Mouse (Mus musculus) liver, embryonic 14.5 days (tissue): Measurements from ENCODE around the gene Tmem9b. TPM values are rescaled to one million over a fixed set of nuclear protein-coding genes. Genes with fewer than 3 reads are reported as not detected.

Experiments used
- ATAC-seq: fragments of 200-750 bp; cut with Nextera tagmentation; 2 replicates; pipeline ENCODE4 v1.8.0; 2017; ENCODE audit warnings: moderate number of reproducible peaks, mild to moderate bottlenecking, moderate library complexity; ENCODE audit not compliant: insufficient read depth
- DNase-seq, 3 experiments: peaks; one replicate each; pipeline ENCODE4 v3.0.0-alpha.2; 2012 to 2013; ENCODE audit warnings: low read depth in 3 of 3, low spot score in 3 of 3
- H3K27ac ChIP-seq: fragments of 300-500 bp; sonication (generic); 2 replicates; pipeline ENCODE4 v1.5.1; 2014; ENCODE audit warnings: moderate library complexity, mild to moderate bottlenecking, control low read depth, inconsistent platforms
- H3K27me3 ChIP-seq: fragments of 300-500 bp; sonication (generic); 2 replicates; pipeline ENCODE4 v1.6.1; 2014; ENCODE audit warnings: mild to moderate bottlenecking, low read length, moderate library complexity; ENCODE audit not compliant: control insufficient read depth, insufficient read depth
- H3K36me3 ChIP-seq: fragments of 300-500 bp; sonication (generic); replicated peaks from 2 replicates; pipeline ENCODE4 v1.6.1; 2014; ENCODE audit warnings: low read depth; ENCODE audit not compliant: control insufficient read depth, insufficient read depth
- H3K4me1 ChIP-seq, 2 experiments: fragments of 200-500 bp in 1 of 2; fragments of 300-500 bp in 1 of 2; sonication (generic) in 1 of 2; replicated peaks; 2 replicates each; pipeline ENCODE4 v1.6.1; 2012 to 2014; ENCODE audit warnings: antibody characterized with exemption in 1 of 2, inconsistent platforms in 1 of 2, low read length in 1 of 2; ENCODE audit not compliant: control insufficient read depth in 2 of 2, insufficient read depth in 2 of 2
- H3K4me2 ChIP-seq: fragments of 300-500 bp; sonication (generic); 2 replicates; pipeline ENCODE4 v1.6.1; 2014; ENCODE audit warnings: low read depth, mild to moderate bottlenecking, control low read depth, moderate library complexity
- H3K4me3 ChIP-seq, 2 experiments: fragments of 200-500 bp in 1 of 2; fragments of 300-500 bp in 1 of 2; sonication (generic) in 1 of 2; 2 replicates each; pipeline ENCODE4 v1.5.1; 2012 to 2014; ENCODE audit warnings: low read depth in 2 of 2, low read length in 2 of 2, mild to moderate bottlenecking in 2 of 2, control low read depth in 1 of 2, inconsistent platforms in 1 of 2, moderate library complexity in 1 of 2; ENCODE audit not compliant: insufficient read depth in 1 of 2
- H3K9ac ChIP-seq: fragments of 300-500 bp; sonication (generic); replicated peaks from 2 replicates; pipeline ENCODE4 v1.6.1; 2014; ENCODE audit warnings: mild to moderate bottlenecking, control low read depth, moderate library complexity
- H3K9me3 ChIP-seq: fragments of 300-500 bp; sonication (generic); 2 replicates; pipeline ENCODE4 v1.6.1; 2016; ENCODE audit warnings: low read length, mixed read lengths; ENCODE audit not compliant: control insufficient read depth
- CTCF ChIP-seq: IDR thresholded peaks from 2 replicates; pipeline ENCODE4 v1.5.1; 2016; ENCODE audit warnings: antibody characterized with exemption, low read depth, control low read depth
- EP300 ChIP-seq: IDR thresholded peaks from 2 replicates; pipeline ENCODE4 v1.6.1; 2016; ENCODE audit warnings: antibody characterized with exemption, low read depth
- WGBS: fragments of 180-500 bp; shearing (Covaris S2); extraction: QIAGEN DNeasy Blood & Tissue Kit; methylation state at CpG from one replicate; pipeline ENCODE4 v1.1.7; 2014; ENCODE audit not compliant: insufficient replicate concordance; 5-methylcytosine and 5-hydroxymethylcytosine counted together
- polyA plus RNA-seq, 2 experiments: library from polyadenylated mRNA; depleted of rRNA in 1 of 2; stranded (reverse) in 1 of 2; unstranded in 1 of 2; fragments of >200 nt; fragmentation: Nextera tagmentation in 1 of 2; extraction: Ambion mirVana in 1 of 2; gene quantifications; 2 replicates each; pipeline versions ENCODE4 v1.2.1 to v1.2.3; 2012 to 2014

The Tmem9b gene
- polyA plus RNA-seq, 2 experiments: 15.9 to 40.8 TPM

GRCm38 (mm10) chr7:109741060-109741459, 11.6 kb downstream of the Tmem9b start:
- H3K27me3 ChIP-seq: no peaks in the 10 kb centered on the region
- H3K4me2 ChIP-seq: no peak overlapping the region
- WGBS: 84% methylated on average over 1 of the region's 1 CpGs
- no peaks in the 10 kb centered on the region for H3K9me3 ChIP-seq
- no peak overlapping the region for H3K9ac ChIP-seq
- TF ChIP-seq EP300: no peak
- TF ChIP-seq CTCF: no peak
- H3K36me3 ChIP-seq: peaks cover 9% of the 10 kb centered on the region
- no peak for DNase-seq
- H3K27ac ChIP-seq: no peak overlapping the region
- no peak overlapping the region for H3K4me3 ChIP-seq
- ATAC-seq: no peak
- H3K4me1 ChIP-seq: no peaks in the 10 kb centered on the region

- TF ChIP-seq EP300 (no peak), CTCF (no peak)
- peaks cover 8% of the 10 kb centered on the region for H3K36me3 ChIP-seq
- H3K4me3 ChIP-seq: no peak overlapping the region
- H3K27ac ChIP-seq: no peak overlapping the region
- no peak overlapping the region for H3K9ac ChIP-seq
- H3K4me2 ChIP-seq: no peak overlapping the region
- DNase-seq: no peak
- H3K9me3 ChIP-seq: no peaks in the 10 kb centered on the region
- no peaks in the 10 kb centered on the region for H3K4me1 ChIP-seq
- H3K27me3 ChIP-seq: no peaks in the 10 kb centered on the region
- ATAC-seq: no peak
- WGBS: 67% methylated on average over 5 of the region's 5 CpGs
These were observed 12.8 kb downstream of the Tmem9b start for GRCm38 (mm10) chr7:109739822-109740370.

- Histone ChIP-seq H3K27ac (no peak overlapping the region), H3K36me3 (peaks cover 2% of the 10 kb centered on the region), H3K9me3 (no peaks in the 10 kb centered on the region), H3K27me3 (no peaks in the 10 kb centered on the region), H3K9ac (no peak overlapping the region), H3K4me1 (no peaks in the 10 kb centered on the region), H3K4me3 (no peak overlapping the region), H3K4me2 (no peak overlapping the region)
- TF ChIP-seq EP300 (no peak), CTCF (no peak)
- ATAC-seq (no peak), DNase-seq (no peak)
- 72% methylated on average over 4 of the region's 4 CpGs for WGBS
These were observed 17.9 kb downstream of the Tmem9b start for GRCm38 (mm10) chr7:109734806-109735205.

- 67% methylated on average over 5 of the region's 5 CpGs for WGBS
- H3K4me2 ChIP-seq: no peak within 1 kb of the TSS
- peaks cover 2% of the 10 kb centered on the region for H3K36me3 ChIP-seq
- DNase-seq (no peak), ATAC-seq (no peak)
- H3K4me3 ChIP-seq: no peak within 1 kb of the TSS
- no peak for TF ChIP-seq CTCF
- no peak for TF ChIP-seq EP300
- no peaks in the 10 kb centered on the region for H3K27me3 ChIP-seq
- no peak within 1 kb of the TSS for H3K9ac ChIP-seq
- H3K9me3 ChIP-seq: no peaks in the 10 kb centered on the region
- no peaks in the 10 kb centered on the region for H3K4me1 ChIP-seq
- no peak within 1 kb of the TSS for H3K27ac ChIP-seq
These were observed 21.0 kb downstream of the Tmem9b start, which contains the start of gene Ascl3 for GRCm38 (mm10) chr7:109731626-109732025. Gene Ascl3 (minus strand): TSS chr7:109731726.

- no peaks in the 10 kb centered on the region for H3K4me1 ChIP-seq
- DNase-seq (no peak), ATAC-seq (no peak)
- no peaks in the 10 kb centered on the region for H3K27me3 ChIP-seq
- no peak within 1 kb of the TSS for H3K4me2 ChIP-seq
- no peaks in the 10 kb centered on the region for H3K9me3 ChIP-seq
- TF ChIP-seq CTCF (no peak), EP300 (no peak)
- 77% methylated on average over 5 of the region's 5 CpGs for WGBS
- no peak within 1 kb of the TSS for H3K9ac ChIP-seq
- H3K27ac ChIP-seq: no peak within 1 kb of the TSS
- no peak within 1 kb of the TSS for H3K4me3 ChIP-seq
- no peaks in the 10 kb centered on the region for H3K36me3 ChIP-seq
These were observed 29.0 kb downstream of the Tmem9b start, which contains the start of gene BC051019 for GRCm38 (mm10) chr7:109723697-109724096. Gene BC051019 (minus strand): TSS chr7:109723850.
